Mouse (Mus musculus) small intestine, adult 2 months (tissue): ENCODE measurements around the gene BC107364.
"Not testable (repeated sequence)": the region's sequence is repeated elsewhere in the genome, so short reads cannot be mapped to it uniquely, and the experiment has no call there.

ENCODE experiments used
- CTCF ChIP-seq: fragments of 200-500 bp; IDR thresholded peaks from 2 replicates; pipeline ENCODE4 v1.5.1; 2012; ENCODE audit warnings: low read depth, mild to moderate bottlenecking, control low read depth, inconsistent platforms, low read length, moderate library complexity, mixed read lengths; ENCODE audit not compliant: insufficient replicate concordance, insufficient read length; ENCODE audit errors: extremely low read depth
- POLR2A ChIP-seq: fragments of 200-500 bp; IDR thresholded peaks from 2 replicates; pipeline ENCODE4 v1.6.1; 2012; ENCODE audit warnings: low read depth, mild to moderate bottlenecking, control low read depth, inconsistent platforms, low read length, moderate library complexity

DNA sequence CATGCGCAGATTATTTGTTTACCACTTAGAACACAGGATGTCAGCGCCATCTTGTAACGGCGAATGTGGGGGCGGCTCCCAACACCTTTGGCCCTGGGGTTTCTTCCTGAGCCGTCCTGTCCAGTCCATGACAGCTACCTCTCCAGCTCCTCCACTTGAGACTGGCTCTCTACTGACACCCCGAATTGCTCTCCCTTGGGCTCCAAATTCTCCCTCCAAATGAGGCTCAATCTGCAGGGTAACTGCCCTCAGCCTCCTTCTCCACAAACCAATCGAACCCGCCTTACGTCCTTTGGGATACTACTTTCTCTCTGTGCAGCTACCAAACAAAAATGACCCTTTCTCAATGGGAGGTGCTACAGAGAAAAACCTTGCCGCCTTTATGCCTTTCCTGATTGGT lies 42.4 kb upstream of the BC107364 start:
- TF ChIP-seq CTCF, POLR2A: not testable (repeated sequence)
